Mouse (Mus musculus): ENCODE measurements around the gene Fgfr2. TPM values are rescaled to one million over a fixed set of nuclear protein-coding genes. Genes with fewer than 3 reads are reported as not detected.

The Fgfr2 gene
- polyA plus RNA-seq, 1 experiment from 2014 or later: 104 TPM

- H3K27ac ChIP-seq: no peak overlapping the region
- no peaks in the 10 kb centered on the region for H3K27me3 ChIP-seq (replicated peaks)
- H3K4me2 ChIP-seq: no peak overlapping the region
- H3K36me3 ChIP-seq: no peaks in the 10 kb centered on the region
- no peaks in the 10 kb centered on the region for H3K4me1 ChIP-seq
- ATAC-seq (ENCODE audit: insufficient read depth, low FRiP score, low read depth): no peak
- H3K9me3 ChIP-seq: no peaks in the 10 kb centered on the region
- WGBS: 69% methylated on average over 5 of the region's 7 CpGs
- no peak overlapping the region for H3K9ac ChIP-seq
- no peak overlapping the region for H3K4me3 ChIP-seq (replicated peaks)
Observed at GRCm38 (mm10) chr7:131318340-131318739, 1804.8 kb downstream of the Fgfr2 start.

DNA sequence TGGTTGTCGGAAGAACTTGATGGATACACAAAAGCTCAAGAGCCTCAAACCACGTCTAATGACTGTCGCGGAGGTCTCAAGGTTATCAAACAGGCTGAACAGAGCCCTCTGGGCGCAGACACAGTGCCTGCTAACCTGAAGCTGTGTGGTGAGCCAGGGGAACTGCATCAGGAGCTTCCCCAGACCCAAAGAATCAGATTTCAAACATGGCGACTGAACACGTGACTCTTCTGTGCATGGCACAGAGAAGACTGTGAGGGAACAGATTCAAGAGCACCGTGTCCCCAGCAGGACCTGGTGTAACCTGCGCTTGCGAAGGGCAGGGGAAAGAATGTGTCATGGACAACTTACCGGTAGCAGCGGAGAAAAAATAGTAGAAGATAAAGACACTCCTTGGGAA is 1805.6 kb downstream of the Fgfr2 start:
- Histone ChIP-seq H3K4me2 (no peak overlapping the region), H3K36me3 (no peaks in the 10 kb centered on the region), H3K27ac (no peak overlapping the region), H3K9ac (no peak overlapping the region), H3K4me3 (replicated peaks) (no peak overlapping the region), H3K9me3 (no peaks in the 10 kb centered on the region), H3K27me3 (replicated peaks) (no peaks in the 10 kb centered on the region), H3K4me1 (no peaks in the 10 kb centered on the region)
- 55% methylated on average over 12 of the region's 12 CpGs for WGBS
- ATAC-seq (ENCODE audit: insufficient read depth, low FRiP score, low read depth): no peak

DNA sequence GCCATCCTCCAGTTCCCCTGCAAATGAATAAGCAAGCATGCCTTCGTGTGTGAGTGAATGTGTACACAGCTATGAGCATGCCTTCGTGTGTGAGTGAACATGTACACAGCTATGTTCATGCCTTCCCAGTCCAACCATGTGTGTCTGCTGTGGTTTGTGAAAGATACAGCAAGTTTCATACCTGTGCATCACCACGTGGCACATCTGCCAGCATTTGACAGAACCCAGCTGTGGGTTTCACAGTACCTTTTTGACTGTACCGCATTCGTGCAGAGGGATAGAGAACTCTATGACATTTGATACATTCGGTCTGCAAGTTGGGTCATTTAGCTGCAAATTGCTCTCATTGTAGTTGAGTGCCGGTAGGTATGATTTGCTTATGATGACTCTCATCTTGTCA is 1808.7 kb downstream of the Fgfr2 start:
- H3K9ac ChIP-seq: no peak overlapping the region
- ATAC-seq (ENCODE audit: insufficient read depth, low FRiP score, low read depth): no peak
- H3K4me1 ChIP-seq: no peaks in the 10 kb centered on the region
- no peaks in the 10 kb centered on the region for H3K9me3 ChIP-seq
- 71% methylated on average over 7 of the region's 7 CpGs for WGBS
- no peak overlapping the region for H3K27ac ChIP-seq
- H3K36me3 ChIP-seq: no peaks in the 10 kb centered on the region
- no peak overlapping the region for H3K4me3 ChIP-seq (replicated peaks)
- no peak overlapping the region for H3K4me2 ChIP-seq
- H3K27me3 ChIP-seq (replicated peaks): no peaks in the 10 kb centered on the region

DNA sequence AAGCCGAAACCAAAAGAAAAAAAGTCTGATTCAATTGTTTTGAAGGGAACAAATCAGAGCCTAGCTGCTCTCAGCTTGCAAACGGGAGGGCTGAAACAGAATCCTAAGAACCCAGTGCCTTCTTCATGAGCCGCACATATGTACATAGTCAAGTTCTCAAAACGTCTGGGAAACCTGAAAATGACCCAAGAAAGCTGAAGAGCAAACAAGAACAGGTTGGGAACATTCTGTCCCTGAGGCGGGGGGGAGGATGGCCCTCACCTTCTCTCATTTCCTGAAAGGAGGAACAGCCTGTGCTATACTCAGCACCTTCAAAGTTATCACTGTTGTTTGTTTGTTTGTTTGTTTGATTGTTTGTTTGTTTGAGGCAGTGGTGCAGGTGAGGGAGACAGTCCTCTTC is 1816.4 kb downstream of the Fgfr2 start:
- no peaks in the 10 kb centered on the region for H3K27me3 ChIP-seq (replicated peaks)
- H3K27ac ChIP-seq: no peak overlapping the region
- no peak overlapping the region for H3K9ac ChIP-seq
- no peaks in the 10 kb centered on the region for H3K36me3 ChIP-seq
- H3K9me3 ChIP-seq: no peaks in the 10 kb centered on the region
- no peak overlapping the region for H3K4me3 ChIP-seq (replicated peaks)
- H3K4me1 ChIP-seq: no peaks in the 10 kb centered on the region
- ATAC-seq (ENCODE audit: insufficient read depth, low FRiP score, low read depth): no peak
- 69% methylated on average over 5 of the region's 5 CpGs for WGBS
- no peak overlapping the region for H3K4me2 ChIP-seq

- Histone ChIP-seq H3K4me1 (no peaks in the 10 kb centered on the region), H3K27ac (no peak overlapping the region), H3K9me3 (no peaks in the 10 kb centered on the region), H3K9ac (no peak overlapping the region), H3K4me3 (replicated peaks) (no peak overlapping the region), H3K36me3 (no peaks in the 10 kb centered on the region), H3K4me2 (no peak overlapping the region), H3K27me3 (replicated peaks) (no peaks in the 10 kb centered on the region)
- WGBS: 64% methylated on average over 8 of the region's 8 CpGs
- no peak; the same call in 1 of the 2 replicates for ATAC-seq (ENCODE audit: insufficient read depth, low FRiP score, low read depth)
Observed at GRCm38 (mm10) chr7:131303340-131303739, 1819.8 kb downstream of the Fgfr2 start.

- WGBS: 64% methylated on average over 8 of the region's 8 CpGs
- ATAC-seq (ENCODE audit: insufficient read depth, low FRiP score, low read depth): no peak
- H3K9ac ChIP-seq: no peak overlapping the region
- H3K27ac ChIP-seq: no peak overlapping the region
- H3K4me3 ChIP-seq (replicated peaks): no peak overlapping the region
- H3K4me2 ChIP-seq: no peak overlapping the region
- H3K36me3 ChIP-seq: no peaks in the 10 kb centered on the region
- no peaks in the 10 kb centered on the region for H3K27me3 ChIP-seq (replicated peaks)
- H3K9me3 ChIP-seq: no peaks in the 10 kb centered on the region
- no peaks in the 10 kb centered on the region for H3K4me1 ChIP-seq
Observed at GRCm38 (mm10) chr7:131297151-131297550, 1826.0 kb downstream of the Fgfr2 start.

- H3K4me1 ChIP-seq: no peaks in the 10 kb centered on the region
- 70% methylated on average over 4 of the region's 4 CpGs for WGBS
- no peak for ATAC-seq (ENCODE audit: insufficient read depth, low FRiP score, low read depth)
Observed at GRCm38 (mm10) chr7:131265851-131266250, 1857.3 kb downstream of the Fgfr2 start.

DNA sequence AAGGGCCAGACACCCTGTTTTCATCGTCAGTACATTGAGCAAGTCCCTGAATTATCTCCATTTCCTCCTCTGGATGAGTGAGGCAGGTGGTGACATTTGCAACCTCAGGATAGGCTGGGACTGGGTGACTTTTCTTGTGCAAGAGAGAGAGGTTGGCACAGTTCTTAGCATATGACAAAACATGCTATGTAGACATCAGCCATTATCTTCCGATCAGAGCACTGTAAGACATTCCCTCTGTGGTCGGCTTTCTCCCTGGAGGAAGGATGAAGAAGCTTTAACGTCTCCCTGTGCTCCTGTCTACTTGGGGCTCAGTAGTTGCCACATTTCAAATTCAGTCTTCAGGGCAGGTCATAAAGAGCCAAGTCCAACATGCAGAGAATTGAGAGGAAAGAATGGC is 1858.9 kb downstream of the Fgfr2 start:
- ATAC-seq (ENCODE audit: insufficient read depth, low FRiP score, low read depth): no peak
- WGBS: 81% methylated on average over 4 of the region's 4 CpGs
- no peaks in the 10 kb centered on the region for H3K27me3 ChIP-seq (replicated peaks)
- no peaks in the 10 kb centered on the region for H3K9me3 ChIP-seq
- H3K36me3 ChIP-seq: no peaks in the 10 kb centered on the region
- no peak overlapping the region for H3K9ac ChIP-seq
- no peak overlapping the region for H3K4me2 ChIP-seq
- no peaks in the 10 kb centered on the region for H3K4me1 ChIP-seq
- H3K4me3 ChIP-seq (replicated peaks): no peak overlapping the region
- H3K27ac ChIP-seq: no peak overlapping the region

More at GRCm38 (mm10) chr7:131265851-131266250, 1857.3 kb downstream of the Fgfr2 start:
- no peaks in the 10 kb centered on the region for H3K27me3 ChIP-seq (replicated peaks)
- no peak overlapping the region for H3K4me2 ChIP-seq
- no peak overlapping the region for H3K27ac ChIP-seq
- H3K4me3 ChIP-seq (replicated peaks): no peak overlapping the region
- H3K9ac ChIP-seq: no peak overlapping the region
- H3K9me3 ChIP-seq: no peaks in the 10 kb centered on the region
- no peaks in the 10 kb centered on the region for H3K36me3 ChIP-seq

- Histone ChIP-seq H3K4me3 (replicated peaks) (no peak overlapping the region), H3K27me3 (replicated peaks) (no peaks in the 10 kb centered on the region), H3K4me2 (no peak overlapping the region), H3K4me1 (no peaks in the 10 kb centered on the region), H3K36me3 (no peaks in the 10 kb centered on the region), H3K9ac (no peak overlapping the region), H3K9me3 (no peaks in the 10 kb centered on the region), H3K27ac (no peak overlapping the region)
- ATAC-seq (ENCODE audit: insufficient read depth, low FRiP score, low read depth): no peak
- WGBS: 56% methylated on average over 6 of the region's 6 CpGs
Observed at GRCm38 (mm10) chr7:131260946-131261345, 1862.2 kb downstream of the Fgfr2 start.

DNA sequence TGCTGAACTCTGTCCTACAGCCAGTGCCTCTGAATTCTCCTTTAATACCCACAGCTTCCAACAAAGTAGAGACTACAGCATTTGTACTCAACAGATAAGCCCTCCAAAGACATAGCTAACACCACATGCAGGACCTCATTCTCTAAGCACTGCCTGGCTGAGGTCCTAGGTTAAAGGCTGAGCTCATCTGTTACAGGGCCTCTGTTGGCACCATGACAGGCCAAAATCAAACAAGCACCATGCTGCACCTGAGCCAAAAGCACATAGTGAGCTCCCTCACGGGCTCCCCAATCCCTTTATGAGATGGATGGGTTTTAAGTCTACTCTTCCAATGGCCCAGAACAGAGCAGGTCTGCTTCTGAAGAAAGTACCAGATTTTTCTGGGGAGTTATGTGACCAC is 1865.8 kb downstream of the Fgfr2 start:
- H3K36me3 ChIP-seq: no peaks in the 10 kb centered on the region
- no peak overlapping the region for H3K4me3 ChIP-seq (replicated peaks)
- no peaks in the 10 kb centered on the region for H3K27me3 ChIP-seq (replicated peaks)
- no peak overlapping the region for H3K27ac ChIP-seq
- no peaks in the 10 kb centered on the region for H3K9me3 ChIP-seq
- 31% methylated on average over 1 of the region's 1 CpGs for WGBS
- H3K4me2 ChIP-seq: no peak overlapping the region
- H3K4me1 ChIP-seq: no peaks in the 10 kb centered on the region
- no peak; the same call in 1 of the 2 replicates for ATAC-seq (ENCODE audit: insufficient read depth, low FRiP score, low read depth)
- H3K9ac ChIP-seq: no peak overlapping the region

DNA sequence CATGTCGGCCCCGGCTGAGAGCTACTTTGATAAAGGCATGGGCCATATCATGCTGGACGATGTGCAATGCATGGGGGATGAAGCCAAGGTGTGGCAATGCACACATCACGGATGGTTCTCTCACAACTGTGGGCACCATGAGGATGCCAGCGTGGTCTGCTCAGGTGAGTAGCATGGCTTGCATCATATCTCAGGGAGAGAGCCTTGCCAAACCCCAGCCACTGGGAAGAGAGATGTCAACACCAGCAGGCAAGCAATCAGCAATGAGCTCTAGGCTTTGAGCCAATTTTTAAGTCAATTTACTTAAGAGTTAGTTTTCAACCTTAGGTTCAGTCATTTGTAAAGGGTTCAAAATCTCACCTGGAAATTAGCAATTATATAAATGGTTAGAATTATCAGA is 1866.3 kb downstream of the Fgfr2 start:
- 87% methylated on average over 5 of the region's 5 CpGs for WGBS
- H3K9me3 ChIP-seq: no peaks in the 10 kb centered on the region
- no peaks in the 10 kb centered on the region for H3K27me3 ChIP-seq (replicated peaks)
- no peaks in the 10 kb centered on the region for H3K4me1 ChIP-seq
- H3K27ac ChIP-seq: no peak overlapping the region
- no peak overlapping the region for H3K9ac ChIP-seq
- no peak overlapping the region for H3K4me2 ChIP-seq
- no peaks in the 10 kb centered on the region for H3K36me3 ChIP-seq
- H3K4me3 ChIP-seq (replicated peaks): no peak overlapping the region
- peak; percentile 66; the same call in 1 of the 2 replicates for ATAC-seq (ENCODE audit: insufficient read depth, low FRiP score, low read depth)

GRCm38 (mm10) chr7:131244993-131245392 is 1878.2 kb downstream of the Fgfr2 start:
- Histone ChIP-seq H3K4me3 (replicated peaks) (no peak overlapping the region), H3K4me1 (no peaks in the 10 kb centered on the region), H3K9ac (no peak overlapping the region), H3K4me2 (no peak overlapping the region), H3K27me3 (replicated peaks) (no peaks in the 10 kb centered on the region), H3K9me3 (no peaks in the 10 kb centered on the region), H3K36me3 (no peaks in the 10 kb centered on the region), H3K27ac (no peak overlapping the region)
- WGBS: 19% methylated on average over 1 of the region's 1 CpGs
- ATAC-seq (ENCODE audit: insufficient read depth, low FRiP score, low read depth): no peak

DNA sequence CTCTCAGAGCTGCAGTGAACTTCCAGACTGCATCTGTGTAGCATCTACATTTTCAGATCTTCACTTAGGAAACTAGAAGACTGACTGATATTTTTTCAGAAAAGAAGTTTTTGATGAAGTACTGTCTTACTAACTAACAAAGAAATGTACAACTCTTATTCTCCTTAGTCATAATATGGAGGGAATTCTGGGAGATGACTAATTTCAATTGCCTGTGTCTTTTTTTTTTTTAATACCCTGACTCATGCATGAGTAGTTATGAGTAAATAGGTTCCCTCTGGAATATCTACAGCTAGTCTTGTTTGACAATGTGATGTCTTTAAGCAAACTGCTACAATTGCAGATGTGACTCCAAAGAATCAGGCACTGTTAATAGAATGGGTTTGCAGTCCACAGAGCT is 1887.1 kb downstream of the Fgfr2 start:
- Histone ChIP-seq H3K27me3 (replicated peaks) (no peaks in the 10 kb centered on the region), H3K4me2 (no peak overlapping the region)

More for the DNA sequence above, 1887.1 kb downstream of the Fgfr2 start:
- Histone ChIP-seq H3K4me1 (no peaks in the 10 kb centered on the region), H3K9ac (no peak overlapping the region), H3K27ac (no peak overlapping the region), H3K4me3 (replicated peaks) (no peak overlapping the region), H3K36me3 (no peaks in the 10 kb centered on the region), H3K9me3 (no peaks in the 10 kb centered on the region)
- no peak for ATAC-seq (ENCODE audit: insufficient read depth, low FRiP score, low read depth)
